Mouse (Mus musculus) ES-CJ7 (cell line): ENCODE data around the gene Pkp4.
"Not testable (repeated sequence)": the region's sequence is repeated elsewhere in the genome, so short reads cannot be mapped to it uniquely, and the experiment has no call there.

Experiments
- DNase-seq: peaks from one replicate; pipeline ENCODE4 v3.0.0; 2011; ENCODE audit warnings: low read depth, low spot score

The Pkp4 gene

GRCm38 (mm10) chr2:59383231-59383630, 222.6 kb downstream of the Pkp4 start:
- peak; percentile 40 for DNase-seq

GRCm38 (mm10) chr2:59383852-59384776, 223.5 kb downstream of the Pkp4 start:
- peak; percentile 54 for DNase-seq

GRCm38 (mm10) chr2:59385211-59385935, 224.7 kb downstream of the Pkp4 start:
- DNase-seq: peak; percentile 92

GRCm38 (mm10) chr2:59389971-59390370, 229.3 kb downstream of the Pkp4 start:
- DNase-seq: no peak

GRCm38 (mm10) chr2:59393177-59393576, 232.5 kb downstream of the Pkp4 start:
- peak; percentile 34 for DNase-seq

- DNase-seq: no peak
Measured at GRCm38 (mm10) chr2:59394651-59395050, 234.0 kb downstream of the Pkp4 start.

- DNase-seq: not testable (repeated sequence)
Measured at GRCm38 (mm10) chr2:59395160-59395650, 234.6 kb downstream of the Pkp4 start.

GRCm38 (mm10) chr2:59396555-59396954, 235.9 kb downstream of the Pkp4 start:
- no peak for DNase-seq

- DNase-seq: no peak
Measured at GRCm38 (mm10) chr2:59397531-59397930, 236.9 kb downstream of the Pkp4 start.

- no peak for DNase-seq
Measured at GRCm38 (mm10) chr2:59400901-59401378, 240.3 kb downstream of the Pkp4 start.

GRCm38 (mm10) chr2:59401841-59402461, 241.3 kb downstream of the Pkp4 start:
- DNase-seq: no peak

GRCm38 (mm10) chr2:59404022-59404421, 243.4 kb downstream of the Pkp4 start:
- DNase-seq: no peak
